18 mouse cellular contexts compared by ENCODE assay signal in genomic region chr4:138041566-138042256, GRCm38 (mm10). TPM values are rescaled to one million over a fixed set of nuclear protein-coding genes. Genes with fewer than 3 reads are reported as not detected.
DNase-seq lines count a peak whose midpoint lies in the region; ATAC-seq and TF ChIP-seq lines count a peak whose summit lies in the region.
"Had no signal": no experiment of that assay in that cellular context is flagged by ENCODE, and none has a peak within 500 bp of the region (broad histone marks: within the 10 kb centered on the region; RNA-seq: fewer than 3 reads in every experiment).

No protein-coding gene starts in this region.

- H3K4me2 ChIP-seq in hindbrain, embryonic 14.5 days (replicated peaks), result no peak overlapping the region
- H3K4me2 ChIP-seq: embryonic facial prominence, embryonic 15.5 days; heart, embryonic 15.5 days; liver, embryonic 13.5 days had no signal

- H3K36me3 ChIP-seq in hindbrain, embryonic 14.5 days (replicated peaks; ENCODE audit: control insufficient read depth, insufficient read depth), result peaks cover 19% of the 10 kb centered on the region
- H3K36me3 ChIP-seq in hindbrain, embryonic 10.5 days, result peaks cover 80% of the 10 kb centered on the region
- H3K36me3 ChIP-seq in macrophage (ENCODE audit: inconsistent target), result peaks cover 13% of the 10 kb centered on the region; the same call in 1 of the 2 replicates

- 61% methylated on average over 12 of the region's 12 CpGs for WGBS in hindbrain, embryonic 14.5 days
- 88% methylated on average over 12 of the region's 12 CpGs for WGBS in hindbrain, embryonic 10.5 days
- 45% methylated on average over 12 of the region's 12 CpGs for WGBS in macrophage (ENCODE audit: missing documents)

- no peaks in the 10 kb centered on the region for H3K9me3 ChIP-seq in hindbrain, embryonic 14.5 days (ENCODE audit: control insufficient read depth, low read length)
- H3K9me3 ChIP-seq in hindbrain, embryonic 10.5 days, result peaks cover 7% of the 10 kb centered on the region
- H3K9me3 ChIP-seq: embryonic facial prominence, embryonic 15.5 days; heart, embryonic 15.5 days had no signal

- no peaks in the 10 kb centered on the region for H3K27me3 ChIP-seq in hindbrain, embryonic 14.5 days (ENCODE audit: control insufficient read depth, insufficient read depth, low read length)
- no peaks in the 10 kb centered on the region for H3K27me3 ChIP-seq in hindbrain, embryonic 10.5 days (ENCODE audit: insufficient read depth, poor library complexity, severe bottlenecking)
- H3K27me3 ChIP-seq: CH12.LX; embryonic facial prominence, embryonic 15.5 days; heart, embryonic 15.5 days; liver, embryonic 13.5 days; Patski had no signal

- no peak for TF ChIP-seq POLR2A in bone marrow macrophage, adult 2 months (IDR thresholded peaks at IDR 0.05; ENCODE audit: borderline replicate concordance, low read depth, low read length)
- TF ChIP-seq POLR2A in brain, embryonic 14.5 days (IDR thresholded peaks at IDR 0.05; ENCODE audit: borderline replicate concordance, extremely low read depth, insufficient read depth, insufficient read length, poor library complexity, severe bottlenecking), result no peak

- ATAC-seq in hindbrain, embryonic 14.5 days (ENCODE audit: low FRiP score), result peak; percentile 40; the same call in 1 of the 2 replicates

- H3K4me3 ChIP-seq in hindbrain, embryonic 14.5 days (replicated peaks; ENCODE audit: low read length), result no peak overlapping the region
- no peak overlapping the region for H3K4me3 ChIP-seq in hindbrain, embryonic 10.5 days
- H3K4me3 ChIP-seq in bone marrow macrophage, adult 2 months (ENCODE audit: insufficient read depth, low read length), result peak overlapping the region; percentile 52
- H3K4me3 ChIP-seq in macrophage (ENCODE audit: inconsistent target), result peak overlapping the region; percentile 3; the same call in 1 of the 2 replicates
- H3K4me3 ChIP-seq: embryonic facial prominence, embryonic 15.5 days; heart, embryonic 15.5 days; liver, embryonic 13.5 days had no signal

- no peak for TF ChIP-seq CTCF in bone marrow macrophage, adult 2 months (IDR thresholded peaks at IDR 0.05; ENCODE audit: low read depth, low read length)
- TF ChIP-seq CTCF in brain, embryonic 14.5 days (IDR thresholded peaks at IDR 0.05; ENCODE audit: borderline replicate concordance, extremely low read depth, insufficient read depth, insufficient read length), result no peak

- H3K79me2 ChIP-seq in macrophage (ENCODE audit: inconsistent target), result peaks cover 65% of the 10 kb centered on the region

- H3K27ac ChIP-seq in hindbrain, embryonic 14.5 days, result no peak overlapping the region
- H3K27ac ChIP-seq in hindbrain, embryonic 10.5 days, result no peak overlapping the region
- H3K27ac ChIP-seq in bone marrow macrophage, adult 2 months (ENCODE audit: insufficient read depth, low read depth, low read length), result peak overlapping the region; percentile 100
- peak overlapping the region; percentile 98 for H3K27ac ChIP-seq in macrophage
- H3K27ac ChIP-seq: heart, embryonic 15.5 days; liver, embryonic 13.5 days had no signal

- peaks cover 25% of the 10 kb centered on the region for H3K4me1 ChIP-seq in hindbrain, embryonic 14.5 days (replicated peaks; ENCODE audit: control insufficient read depth, insufficient read depth, low read length)
- peaks cover 25% of the 10 kb centered on the region for H3K4me1 ChIP-seq in hindbrain, embryonic 10.5 days (replicated peaks)
- peaks cover 36% of the 10 kb centered on the region for H3K4me1 ChIP-seq in bone marrow macrophage, adult 2 months (ENCODE audit: control insufficient read depth, insufficient read depth, low read length)

- no peak overlapping the region for H3K9ac ChIP-seq in hindbrain, embryonic 14.5 days
- H3K9ac ChIP-seq: embryonic facial prominence, embryonic 15.5 days; heart, embryonic 15.5 days; liver, embryonic 13.5 days had no signal

- no peak for DNase-seq in hindbrain, embryonic 14.5 days (ENCODE audit: low spot score)
- DNase-seq in hindbrain, embryonic 10.5 days (ENCODE audit: low spot score), result no peak
- DNase-seq in brain, embryonic 14.5 days (ENCODE audit: low read depth), result peak; percentile 45
- no peak for DNase-seq in thymus, postnatal 36 days
- DNase-seq in lung, postnatal 36 days, result no peak
- DNase-seq: adrenal gland, postnatal 10 days; cerebellum, postnatal 36 days; kidney, adult 18-20 months; layer of hippocampus, adult 9-11 months; liver, embryonic 13.5 days; retina, postnatal 1 day; spleen, adult 18-20 months had no signal

RNA-seq across cellular contexts. Expression of gene Eif4g3, which starts 48.9 kb away (rescaled TPM):
- polyA plus RNA-seq in hindbrain, embryonic 14.5 days (2014; fragmentation: Nextera tagmentation; extraction: Ambion mirVana), result 59.7 and 65.3 TPM in 2 replicates
- polyA plus RNA-seq in hindbrain, embryonic 10.5 days (2016; fragmentation: Nextera tagmentation; extraction: Ambion mirVana), result 38.1 and 42.4 TPM in 2 replicates
- 74.3 and 74.9 TPM in 2 replicates for polyA plus RNA-seq in bone marrow macrophage, adult 2 months (2012; ENCODE audit: insufficient read depth, insufficient read length, missing spikeins)
- 130 and 149 TPM in 2 replicates for polyA plus RNA-seq in brain, embryonic 14.5 days (2012; rRNA removed)
- 100 to 1,000 TPM; 128 to 496 (median 390) TPM for total RNA-seq in macrophage (2018; cell fraction: chromatin; rRNA removed)
- 10 to 100 TPM; 48.7 to 91.0 (median 69.5) TPM for total RNA-seq in macrophage (2018; cell fraction: cytosol; rRNA removed)
- total RNA-seq in macrophage (2018; cell fraction: nucleus; rRNA removed), result 100 to 1,000 TPM; 125 to 331 (median 212) TPM
- 52.6 to 97.4 TPM (median 70.3 TPM) in 3 replicates for polyA plus RNA-seq in macrophage (2018)

Comparison
In these comparisons a context has a peak if more than half of its experiments do, and no peak if none do; other contexts are left out.
1. H3K27ac ChIP-seq: peak in bone marrow macrophage, adult 2 months (single experiment) and macrophage (single experiment); none in hindbrain, embryonic 14.5 days (single experiment) and hindbrain, embryonic 10.5 days (single experiment).
2. H3K4me3 ChIP-seq: peak in bone marrow macrophage, adult 2 months (single experiment) and macrophage (single experiment); none in hindbrain, embryonic 14.5 days (single experiment) and hindbrain, embryonic 10.5 days (single experiment).